Mouse (Mus musculus) gastrocnemius, postnatal 10 days (tissue): ENCODE data around the gene Sh3bgrl. TPM values are rescaled to one million over a fixed set of nuclear protein-coding genes. Genes with fewer than 3 reads are reported as not detected.
A peak's percentile ranks its signal among the peaks of the same experiment; 100 is the strongest.
"Not testable (repeated sequence)": the region's sequence is repeated elsewhere in the genome, so short reads cannot be mapped to it uniquely, and the experiment has no call there.

Source experiments
- DNase-seq: peaks from one replicate; pipeline ENCODE4 v3.0.0; 2021; ENCODE audit warnings: mixed read lengths
- long read RNA-seq, 2 experiments: library from polyadenylated mRNA; stranded (forward); transcript quantifications; one replicate each; pipeline ENCODE4 v2.0.0; 2021
- total RNA-seq, 2 experiments: library from RNA; stranded (reverse); gene quantifications; 2 replicates each; pipeline ENCODE4 v1.2.3; 2021

The Sh3bgrl gene
- total RNA-seq = 10 to 100 TPM; 32.4 to 41.3 TPM
- long read RNA-seq, experiment 1, transcript Sh3bgrl-201 (4 exons, 2,882 nt) = major isoform, 54 of 67 reads
- long read RNA-seq, experiment 1, partial matches to known transcripts = 10 of 67 reads
- long read RNA-seq, experiment 1, other reads (novel, unspliced or antisense) = 3 of 67 reads
- long read RNA-seq, experiment 2, transcript Sh3bgrl-201 (4 exons, 2,882 nt) = major isoform, 42 of 52 reads
- long read RNA-seq, experiment 2, partial matches to known transcripts = 7 of 52 reads
- long read RNA-seq, experiment 2, other reads (novel, unspliced or antisense) = 3 of 52 reads

DNA sequence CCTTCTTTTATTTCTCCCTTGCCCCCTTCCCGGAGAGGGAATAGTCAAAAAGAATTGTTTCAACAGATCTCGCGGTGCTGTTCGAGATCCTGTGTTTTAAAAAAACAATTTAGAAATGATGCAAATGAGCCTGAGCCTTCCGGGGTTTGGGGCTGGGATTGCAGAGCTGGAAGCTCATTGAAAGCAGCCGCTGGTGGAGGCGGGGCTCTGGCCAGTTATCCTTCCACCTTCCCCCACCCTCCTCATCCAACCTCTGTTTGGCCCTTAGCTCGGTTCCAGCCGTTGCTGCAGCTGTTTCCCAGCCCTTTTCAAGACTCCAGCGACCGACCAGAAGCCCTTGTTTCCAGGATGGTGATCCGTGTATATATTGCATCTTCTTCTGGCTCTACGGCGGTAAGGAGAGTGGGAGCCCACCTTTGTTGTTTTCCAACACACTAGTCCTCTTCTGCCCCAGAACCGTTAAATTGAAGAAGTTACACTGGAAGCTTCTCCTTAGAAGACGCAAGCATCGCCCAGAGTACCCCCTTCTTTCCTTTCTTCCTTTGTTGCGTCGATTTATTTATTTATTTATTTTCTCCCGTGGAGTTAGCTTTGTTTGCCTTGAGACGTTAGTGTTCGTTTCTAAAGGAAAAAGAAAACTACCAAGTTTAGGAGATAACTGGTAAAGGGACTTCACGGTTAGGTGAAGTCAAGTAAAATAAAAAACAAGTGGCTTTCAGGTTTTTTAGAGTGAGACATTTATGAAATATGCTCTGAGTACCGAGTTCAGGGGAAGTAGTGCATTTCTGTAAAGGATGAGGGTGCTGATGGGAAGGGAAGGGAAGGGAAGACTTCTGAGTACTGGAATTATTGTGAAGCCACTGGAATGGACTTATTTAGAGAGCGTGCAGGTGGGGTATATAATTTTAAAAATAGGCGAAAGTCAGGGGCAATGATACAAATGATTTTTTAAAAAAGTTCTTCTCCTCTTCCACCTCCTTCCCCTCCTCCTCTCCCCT, at the start of gene Sh3bgrl:
TSS of gene Sh3bgrl (plus strand) at position 121 of the 998 bp plus-strand sequence.
- peak; percentile 60 for DNase-seq

DNA sequence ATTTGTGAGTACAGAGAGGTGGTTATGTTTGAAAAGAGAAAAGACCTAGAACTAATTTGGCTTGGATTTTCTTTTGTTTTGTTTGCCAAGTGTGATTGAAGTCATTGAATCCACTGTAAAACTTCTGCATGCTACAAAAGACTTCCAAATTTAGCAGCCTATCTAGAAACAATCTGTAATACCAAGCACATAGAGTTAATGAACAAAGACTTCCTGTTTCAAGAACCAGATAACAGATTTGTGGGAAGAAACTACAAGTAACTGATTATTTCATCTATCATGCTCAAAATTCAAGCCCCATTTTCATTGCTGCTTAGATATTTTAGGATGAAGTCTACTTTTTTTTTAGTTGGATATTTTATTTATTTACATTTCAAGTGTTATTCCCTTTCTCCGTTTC, 47.4 kb upstream of the Sh3bgrl start:
- no peak for DNase-seq

DNA sequence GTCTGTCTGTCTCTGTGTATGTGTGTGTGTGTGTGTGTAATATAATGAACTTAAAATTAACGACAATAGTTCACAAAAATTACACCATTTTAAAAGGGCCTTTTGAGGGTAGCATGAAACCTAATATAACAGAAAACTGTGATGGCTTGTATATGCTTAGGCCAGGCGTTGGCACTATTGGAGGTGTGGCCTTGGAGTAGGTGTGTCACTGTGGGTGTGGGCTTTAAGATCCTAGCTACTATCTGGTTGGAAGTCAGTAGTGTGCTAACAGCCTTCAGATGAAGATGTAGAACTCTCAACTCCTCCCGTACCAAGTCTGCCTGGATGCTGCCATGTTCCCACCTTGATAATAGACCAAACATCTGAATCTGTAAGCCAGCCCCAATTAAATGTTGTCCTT, 23.4 kb upstream of the Sh3bgrl start:
- DNase-seq = no peak

DNA sequence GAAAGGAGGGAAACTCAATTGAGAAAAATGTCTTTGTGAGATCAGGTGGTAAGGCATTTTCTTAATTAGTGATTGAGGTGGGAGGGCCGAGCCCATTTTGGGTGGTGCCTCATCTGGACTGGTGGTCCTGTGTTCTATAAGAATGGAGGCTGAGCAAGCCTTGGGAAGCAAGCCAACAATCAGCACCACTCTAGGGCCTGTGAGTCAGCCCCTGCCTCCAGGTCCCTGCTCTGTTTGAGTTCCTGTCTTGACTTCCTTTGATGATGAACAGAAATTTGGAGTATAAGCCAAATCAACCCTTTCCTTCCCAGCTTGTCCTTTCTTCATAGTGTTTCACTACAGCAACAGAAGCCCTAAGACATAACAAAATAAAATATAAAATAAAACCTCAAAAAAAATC, 19.4 kb upstream of the Sh3bgrl start:
- DNase-seq = no peak

DNA sequence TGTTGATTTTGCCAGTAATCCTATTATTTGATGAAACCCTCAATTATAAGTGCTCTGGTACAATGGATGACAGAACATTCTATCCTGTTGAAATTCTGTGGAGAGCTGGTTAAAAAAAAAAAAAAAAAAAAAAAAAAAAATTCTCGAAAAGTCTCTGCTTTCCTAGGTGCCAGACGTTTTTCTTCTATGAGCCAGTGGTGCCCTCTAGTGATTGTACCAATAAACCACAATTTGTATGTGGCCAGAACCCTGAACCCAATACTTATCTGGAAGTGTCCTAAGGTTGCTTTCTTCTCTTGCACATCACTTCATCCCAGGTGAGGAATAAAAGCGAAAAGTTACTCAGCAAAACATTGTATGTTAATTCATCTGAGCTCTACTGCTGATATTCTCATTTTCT, 18.8 kb upstream of the Sh3bgrl start:
- no peak for DNase-seq

DNA sequence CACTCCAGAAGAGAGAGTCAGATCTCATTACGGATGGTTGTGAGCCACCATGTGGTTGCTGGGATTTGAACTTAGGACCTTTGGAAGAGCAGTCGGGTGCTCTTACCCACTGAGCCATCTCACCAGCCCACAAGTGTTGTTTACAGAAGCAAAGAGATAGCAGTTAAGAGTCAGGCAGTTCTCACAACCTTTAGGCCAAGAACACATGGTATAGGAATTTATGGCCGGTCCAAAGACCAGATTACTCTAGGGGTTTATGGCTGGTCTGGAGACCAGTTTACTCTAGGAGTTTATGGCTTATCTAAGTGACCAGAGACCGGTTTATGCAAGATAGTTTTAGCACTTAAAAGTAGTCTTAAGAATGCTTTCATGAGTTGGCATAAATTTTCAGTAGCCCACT, 15.8 kb upstream of the Sh3bgrl start:
- DNase-seq = not testable (repeated sequence)

GRCm38 (mm10) chrX:109087073-109087472, 8.1 kb upstream of the Sh3bgrl start:
- DNase-seq = no peak

- no peak for DNase-seq
Observed at GRCm38 (mm10) chrX:109094800-109095199, 365 bp upstream of the Sh3bgrl start.

DNA sequence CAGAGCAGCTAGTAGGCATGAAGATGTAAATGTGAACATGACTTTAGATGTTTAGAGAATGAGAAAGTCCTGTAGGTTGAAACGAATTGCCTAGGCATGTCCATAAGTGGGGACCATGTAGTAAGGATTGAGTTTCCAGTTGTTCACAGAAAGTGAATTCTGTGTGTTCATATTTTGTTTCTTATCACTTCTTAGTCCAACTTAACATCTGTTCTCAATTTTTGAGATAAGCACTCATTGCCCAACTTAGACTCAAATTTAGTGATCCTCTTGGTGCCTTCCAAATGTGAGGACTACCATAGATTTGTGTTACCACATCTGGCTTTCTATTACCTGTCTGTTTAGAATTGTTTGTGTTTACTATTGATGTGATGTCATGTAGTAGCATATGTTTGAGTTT, 3.3 kb downstream of the Sh3bgrl start:
- no peak for DNase-seq

- DNase-seq = no peak
Observed at GRCm38 (mm10) chrX:109100441-109100840, 5.3 kb downstream of the Sh3bgrl start.

GRCm38 (mm10) chrX:109108117-109108805, 13.1 kb downstream of the Sh3bgrl start:
- DNase-seq = no peak

GRCm38 (mm10) chrX:109112885-109113284, 17.7 kb downstream of the Sh3bgrl start:
- DNase-seq = no peak

- no peak for DNase-seq
Observed at GRCm38 (mm10) chrX:109113401-109114280, 18.5 kb downstream of the Sh3bgrl start.

- peak; percentile 6 for DNase-seq
Observed at GRCm38 (mm10) chrX:109119829-109120826, 25.0 kb downstream of the Sh3bgrl start.

- DNase-seq = peak; percentile 5
Observed at GRCm38 (mm10) chrX:109121161-109121560, 26.0 kb downstream of the Sh3bgrl start.

DNA sequence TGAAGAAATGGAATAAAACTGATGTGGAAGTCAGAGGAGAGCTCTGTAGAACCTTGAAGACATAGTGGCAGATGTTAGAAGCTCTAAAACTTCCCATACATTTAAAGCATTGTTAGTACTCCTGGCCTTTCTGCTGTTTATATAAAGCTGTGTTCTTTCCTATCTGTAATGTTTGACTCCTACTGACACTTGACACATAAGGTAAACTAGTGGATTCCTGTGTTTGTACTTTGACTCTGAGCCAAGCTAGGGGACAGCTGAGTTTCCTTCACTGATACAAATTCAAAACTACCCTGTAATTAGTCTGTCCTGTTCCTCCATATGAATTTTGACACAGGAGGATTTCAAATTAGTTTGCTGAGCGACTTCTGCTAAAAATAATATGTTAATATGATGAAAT, 27.5 kb downstream of the Sh3bgrl start:
- no peak for DNase-seq

GRCm38 (mm10) chrX:109123762-109124161, 28.6 kb downstream of the Sh3bgrl start:
- no peak for DNase-seq

GRCm38 (mm10) chrX:109126847-109127246, 31.7 kb downstream of the Sh3bgrl start:
- DNase-seq = no peak

DNA sequence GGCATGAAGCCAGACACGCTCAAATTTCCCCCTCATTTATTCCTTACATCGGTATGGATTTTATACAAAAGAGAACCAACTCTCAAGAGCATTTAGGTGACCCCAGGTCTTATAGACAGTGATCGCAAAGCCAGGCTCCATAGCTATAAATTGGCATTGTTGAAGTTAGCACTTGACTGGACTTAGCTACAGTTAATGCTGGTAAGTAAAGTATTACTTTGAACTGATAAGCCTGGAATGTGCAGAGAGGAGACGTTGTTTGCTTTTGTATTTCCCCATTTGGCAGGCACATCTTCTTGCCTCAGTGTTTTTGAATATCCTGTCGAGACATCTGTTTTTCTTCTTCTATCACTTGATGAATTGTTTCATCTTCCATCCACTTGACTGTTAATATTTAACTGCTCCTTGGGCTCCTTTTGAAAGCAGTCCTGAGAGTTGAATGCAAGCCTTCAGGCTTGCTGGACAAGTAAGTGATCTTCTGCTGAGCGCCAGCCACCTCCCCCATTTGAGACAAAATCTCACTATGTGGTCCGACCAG, 32.5 kb downstream of the Sh3bgrl start:
- DNase-seq = no peak

DNA sequence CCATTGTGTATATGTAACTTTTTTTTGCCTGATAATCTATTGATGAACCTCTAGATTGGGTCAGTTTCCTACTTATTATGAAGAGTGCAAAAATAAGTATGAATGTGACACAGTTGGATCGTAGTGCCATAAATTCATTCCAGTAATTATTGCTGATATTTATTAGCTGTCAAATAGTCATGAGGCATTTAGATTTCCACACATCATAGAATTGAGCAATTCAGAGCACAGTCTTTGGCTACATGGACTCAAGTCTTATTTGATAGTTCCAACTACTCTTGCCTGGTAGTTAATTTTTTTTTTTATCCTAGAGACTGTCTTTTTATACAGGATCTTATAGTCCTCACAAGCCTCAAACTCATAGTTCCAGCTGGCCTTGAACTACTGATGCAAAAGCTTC, 34.9 kb downstream of the Sh3bgrl start:
- no peak for DNase-seq
